Mouse (Mus musculus) adrenal gland (tissue): ENCODE data around the gene Ttc39a.

Experiments used
- intact Hi-C: fragments of 180-260 bp; cut with DNase I; formaldehyde crosslinking; loops from one replicate; pipeline ENCODE4 v1.15.1; 2025

Ttc39a gene

DNA sequence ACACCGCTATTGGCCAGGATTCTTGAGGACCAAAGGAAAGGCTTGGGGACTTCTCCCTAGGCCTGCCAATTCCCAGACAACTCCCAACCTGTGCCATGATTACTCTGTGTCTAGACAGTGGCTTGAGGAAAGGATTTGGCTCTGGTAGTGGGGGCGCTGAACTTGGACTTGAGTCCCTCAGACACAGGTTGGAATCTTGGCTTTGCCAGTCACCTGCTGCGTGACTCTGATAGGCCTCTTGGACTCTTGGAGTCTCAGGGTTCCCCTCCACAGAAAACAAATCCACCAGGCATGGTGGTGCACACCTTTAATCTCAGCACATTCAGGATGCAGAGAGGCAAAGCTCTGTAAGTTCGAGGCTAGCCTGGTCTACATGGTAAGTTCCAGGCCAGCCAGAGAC lies 13.1 kb downstream of the Ttc39a start:
- intact Hi-C loops, result no loop called here

DNA sequence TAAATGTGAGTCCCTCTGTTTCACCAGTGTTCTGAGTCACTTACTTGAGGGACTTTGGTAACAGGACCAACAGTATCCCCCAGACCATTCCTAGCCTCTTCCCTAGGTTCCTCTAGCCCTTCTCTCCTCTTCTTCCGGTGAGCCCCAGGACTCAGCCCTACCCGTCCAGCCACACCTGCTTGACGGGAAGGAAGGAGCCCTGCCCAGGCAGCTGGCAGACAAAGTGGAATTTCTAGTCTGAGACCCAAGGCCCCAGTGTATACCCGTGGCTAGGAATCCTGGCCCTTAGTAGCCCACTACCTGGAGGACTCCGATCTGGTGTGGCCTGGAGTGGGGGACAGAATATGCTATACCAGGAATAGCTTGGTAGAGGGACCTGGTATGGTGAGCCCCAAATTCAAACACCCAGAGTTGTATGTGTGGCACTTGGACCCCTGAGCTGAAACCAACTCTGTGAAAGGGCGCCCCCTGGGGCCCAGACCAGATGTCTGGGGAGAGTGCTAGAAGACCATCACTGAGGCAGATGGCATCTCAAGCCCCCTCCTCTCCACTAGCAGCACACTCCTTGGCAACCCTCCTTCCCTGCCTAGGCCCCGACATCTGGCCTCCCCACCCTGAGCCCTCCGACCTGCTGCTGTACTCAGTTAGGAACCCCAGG lies 13.8 kb downstream of the Ttc39a start:
- intact Hi-C loops, result no loop called here

DNA sequence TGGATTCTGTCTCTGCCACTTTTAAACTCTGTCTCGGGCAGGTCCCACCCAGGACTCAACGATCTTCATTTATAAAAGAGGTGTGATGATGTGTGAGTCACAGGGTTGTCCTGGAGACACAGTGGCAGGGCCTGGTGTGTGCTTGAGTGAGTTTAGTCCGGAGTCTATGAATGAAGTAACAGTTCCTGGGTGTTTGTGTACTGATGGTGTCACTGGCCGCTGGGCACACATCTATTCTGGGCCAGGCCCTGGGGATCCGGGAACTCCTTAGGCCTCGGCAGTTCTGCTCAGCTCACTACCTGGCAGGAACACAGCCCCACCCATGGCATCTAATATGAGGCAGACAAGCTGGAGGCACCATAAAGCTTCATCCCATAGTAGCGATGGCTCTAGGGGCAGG lies 15.2 kb downstream of the Ttc39a start:
- intact Hi-C loops, result no loop called here

DNA sequence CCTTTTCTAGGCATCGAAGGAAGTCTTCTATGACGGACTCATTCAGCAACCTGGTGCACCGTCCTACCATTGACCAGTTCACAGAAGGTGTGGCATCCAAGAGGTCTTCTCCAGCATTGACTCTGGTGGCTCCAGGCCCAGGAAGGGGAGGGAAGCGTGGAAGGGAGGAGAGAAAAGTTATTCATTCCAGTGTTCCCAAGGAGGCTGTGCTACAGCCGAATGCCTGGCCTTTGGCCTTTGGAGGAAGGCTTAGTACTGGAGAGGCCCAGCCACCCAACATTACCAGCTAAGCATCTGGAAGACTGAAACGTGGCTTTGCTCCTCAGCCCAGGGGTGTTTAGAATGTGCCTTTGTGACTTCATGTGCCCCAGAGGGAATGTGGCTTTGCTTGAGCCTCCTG lies 16.0 kb downstream of the Ttc39a start:
- intact Hi-C loops, result no loop called here

DNA sequence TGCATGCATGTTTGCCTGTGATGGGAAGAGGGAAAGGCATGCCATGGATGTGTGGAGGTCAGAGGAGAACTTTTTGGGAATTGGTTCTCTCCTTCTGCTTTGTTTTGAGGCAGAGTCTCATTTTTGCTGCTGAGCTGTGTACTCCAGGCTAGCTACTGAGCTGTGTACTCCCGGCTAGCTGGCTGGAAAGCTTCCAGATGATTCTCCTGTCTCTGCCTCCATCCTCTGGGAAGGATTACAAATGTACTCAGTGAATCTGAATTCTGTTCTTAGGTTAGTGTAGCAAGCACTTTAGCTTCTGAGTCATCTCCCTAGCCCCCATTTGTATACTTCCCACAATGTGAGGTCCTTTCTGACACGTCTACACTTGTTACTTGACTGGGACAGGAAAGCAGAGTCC lies 17.0 kb downstream of the Ttc39a start:
- intact Hi-C loops, result no loop called here

DNA sequence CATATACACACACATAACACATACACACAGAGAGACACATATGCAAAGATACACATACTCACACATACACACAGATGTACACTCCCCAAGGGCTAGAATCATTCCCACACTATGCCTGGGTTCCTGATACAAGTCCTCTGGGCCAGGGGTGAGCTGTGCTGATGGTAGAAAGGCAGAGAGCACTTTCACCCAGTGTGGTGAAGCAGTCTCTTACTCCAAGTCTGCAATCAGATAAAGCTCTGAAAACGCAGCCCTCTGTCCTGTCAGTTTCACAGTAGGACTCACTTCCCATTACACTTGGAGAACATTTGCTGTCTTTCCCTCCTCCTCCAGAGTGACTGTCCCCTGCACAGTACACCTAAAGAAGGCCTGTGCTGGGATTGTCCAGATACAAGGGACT lies 20.6 kb downstream of the Ttc39a start:
- intact Hi-C loops, result no loop called here

DNA sequence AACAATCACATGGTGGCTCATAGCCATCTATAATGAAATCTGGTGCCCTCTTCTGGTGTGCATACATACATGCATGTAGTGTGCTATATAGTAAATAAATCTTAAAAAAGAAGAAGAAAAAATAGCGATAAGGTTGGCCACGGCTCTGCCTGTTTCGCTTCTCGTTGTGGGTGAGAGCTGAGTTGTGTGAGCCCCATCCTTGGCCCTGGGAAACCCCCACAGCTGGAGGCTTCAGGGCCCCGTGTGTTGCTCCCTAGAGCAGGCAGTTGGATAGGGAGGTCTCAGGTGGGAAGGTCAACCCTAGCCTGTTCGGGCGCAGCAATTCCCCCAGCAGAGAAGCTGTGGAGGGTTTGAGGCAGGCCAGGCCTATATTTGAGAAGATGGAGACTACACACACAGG lies 23.8 kb downstream of the Ttc39a start:
- intact Hi-C loops, result loop anchor here (10.0 kb wide), 1 partner anchor 275 kb away; no protein-coding TSS in a partner anchor

DNA sequence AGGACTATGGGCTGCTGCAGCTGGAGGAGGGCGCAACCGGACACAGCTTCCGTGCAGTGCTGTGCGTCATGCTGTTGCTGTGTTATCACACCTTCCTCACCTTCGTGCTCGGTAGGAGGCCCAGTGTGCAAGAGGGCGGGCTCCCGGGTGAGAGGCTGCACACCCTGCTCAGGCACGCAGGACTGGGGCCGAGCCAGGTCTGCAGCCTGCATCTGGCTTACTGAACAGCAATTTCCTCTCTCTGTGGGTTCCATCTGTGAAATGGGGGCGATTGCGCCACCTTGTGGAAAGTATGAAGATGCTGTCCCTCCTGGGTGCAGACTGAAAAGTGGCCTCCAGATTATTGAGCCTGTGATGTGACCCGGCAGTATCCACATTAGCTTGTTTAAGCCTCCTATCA lies 24.4 kb downstream of the Ttc39a start:
- intact Hi-C loops, result loop anchor here (10.0 kb wide), 1 partner anchor 274 kb away; no protein-coding TSS in a partner anchor

DNA sequence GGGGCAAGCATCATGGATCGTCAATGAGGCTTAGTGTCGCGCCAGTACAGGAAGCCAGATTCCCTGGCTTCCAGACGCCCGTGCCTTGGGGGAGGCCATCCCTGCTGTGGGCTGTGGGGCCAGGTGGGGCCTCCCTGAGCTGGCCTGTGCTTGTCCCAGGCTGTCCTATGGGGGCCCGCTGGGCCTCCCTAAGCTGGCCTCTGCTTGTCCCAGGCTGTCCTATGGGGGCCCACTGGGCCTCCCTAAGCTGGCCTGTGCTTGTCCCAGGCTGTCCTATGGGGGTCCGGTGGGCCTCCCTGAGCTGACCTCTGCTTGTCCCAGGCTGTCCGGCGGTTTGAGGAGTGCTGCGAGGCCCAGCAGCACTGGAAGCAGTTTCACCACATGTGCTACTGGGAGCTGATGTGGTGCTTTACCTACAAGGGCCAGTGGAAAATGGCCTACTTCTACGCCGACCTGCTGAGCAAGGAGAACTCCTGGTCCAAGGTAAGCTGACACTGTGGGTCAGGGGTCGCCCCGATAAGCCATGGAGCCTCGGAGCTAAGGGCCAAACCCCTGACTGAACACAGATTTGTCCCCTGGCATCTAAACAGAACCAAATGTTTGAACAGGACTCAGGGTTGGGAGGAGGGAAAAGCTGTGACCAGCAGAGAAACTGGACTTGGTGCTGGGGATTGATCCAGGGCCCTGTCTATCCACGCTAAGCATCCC lies 26.4 kb downstream of the Ttc39a start:
- intact Hi-C loops, result loop anchor here (10.0 kb wide), 1 partner anchor 272 kb away; no protein-coding TSS in a partner anchor

DNA sequence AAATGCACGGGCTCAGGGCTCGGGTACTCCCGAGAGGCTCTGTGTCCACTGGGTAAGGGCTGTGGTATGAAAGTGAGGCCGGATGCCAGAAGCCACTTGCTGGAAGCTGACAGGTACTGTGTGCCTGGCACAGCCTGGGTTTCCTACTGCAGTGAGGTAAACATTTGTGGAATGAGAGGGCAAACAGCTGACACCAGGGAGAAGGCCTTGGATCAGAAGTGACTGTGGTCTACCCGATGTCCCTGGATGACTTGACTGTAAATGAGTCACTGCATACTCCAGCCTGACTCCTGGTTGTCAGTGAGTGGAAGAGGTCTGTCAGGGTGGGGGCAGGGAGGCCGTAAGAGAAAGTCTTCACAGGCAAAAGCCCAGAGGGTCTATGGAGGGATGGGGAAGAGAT lies 27.2 kb downstream of the Ttc39a start:
- intact Hi-C loops, result loop anchor here (10.0 kb wide), 1 partner anchor 271 kb away; no protein-coding TSS in a partner anchor

DNA sequence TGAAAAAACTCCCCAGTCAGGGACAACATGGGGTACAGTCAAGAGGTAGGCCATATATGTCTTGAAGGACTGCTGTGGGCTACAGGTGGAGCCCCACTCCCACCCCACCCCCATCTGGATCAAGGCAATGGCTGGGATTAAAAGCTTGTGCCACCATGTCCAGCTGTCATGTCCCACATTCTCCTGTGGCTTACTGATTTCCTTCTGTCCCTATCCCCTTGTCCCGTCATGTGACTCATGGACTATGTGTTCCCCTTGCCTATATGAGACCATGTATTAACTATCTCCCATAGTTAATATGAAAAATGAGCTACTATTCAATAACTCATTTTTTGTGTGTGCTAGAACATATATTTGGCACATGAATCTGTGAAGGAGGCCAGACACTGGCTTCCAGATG lies 27.8 kb downstream of the Ttc39a start:
- intact Hi-C loops, result loop anchor here (10.0 kb wide), 1 partner anchor 271 kb away; no protein-coding TSS in a partner anchor

DNA sequence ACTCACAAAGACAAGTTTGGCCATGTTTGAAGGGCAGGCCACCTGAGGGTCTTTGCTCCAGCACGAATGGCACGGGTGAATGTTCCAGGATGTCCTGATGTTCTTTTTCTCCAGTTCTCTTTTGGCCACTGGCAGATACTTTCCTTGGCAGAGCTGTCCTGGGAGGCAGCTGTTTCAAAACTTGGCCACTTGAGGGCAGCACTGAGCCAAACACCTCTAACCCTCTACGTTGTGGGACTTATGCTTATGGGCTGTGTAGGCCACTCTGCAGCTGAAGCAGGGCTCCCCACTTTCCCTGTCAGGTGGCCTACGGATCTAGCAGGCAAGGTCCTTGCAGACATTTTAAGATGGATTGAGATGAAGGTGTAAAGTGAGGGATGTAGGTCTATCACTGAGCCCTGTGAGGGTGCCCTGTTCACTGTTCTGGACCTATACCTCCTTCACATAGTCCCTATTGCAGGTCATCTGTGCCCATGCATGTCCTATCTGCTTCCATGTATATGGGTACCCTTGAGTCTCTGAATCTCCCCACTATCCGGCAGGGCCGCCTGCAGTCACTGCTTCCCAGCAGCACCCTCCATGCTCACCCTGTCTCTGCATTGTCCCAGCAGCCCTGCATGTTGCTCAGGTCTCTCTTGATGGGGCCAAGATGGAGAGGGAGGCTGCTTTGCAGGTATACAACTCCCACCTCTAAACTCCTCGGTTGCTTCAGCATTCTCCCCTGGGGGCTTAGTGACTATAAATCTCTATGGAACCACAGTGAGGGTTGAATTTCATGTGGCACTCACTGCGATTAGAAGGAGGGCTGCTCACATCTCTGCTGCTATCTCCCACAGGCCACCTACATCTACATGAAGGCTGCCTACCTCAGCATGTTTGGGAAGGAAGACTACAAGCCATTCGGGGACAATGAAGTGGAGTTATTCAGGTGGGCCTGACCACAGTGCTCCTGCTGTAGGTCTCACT lies 31.8 kb downstream of the Ttc39a start:
- intact Hi-C loops, result loop anchor here (5.0 to 10.0 kb wide), 2 partner anchors 39 to 267 kb away; no protein-coding TSS in a partner anchor

DNA sequence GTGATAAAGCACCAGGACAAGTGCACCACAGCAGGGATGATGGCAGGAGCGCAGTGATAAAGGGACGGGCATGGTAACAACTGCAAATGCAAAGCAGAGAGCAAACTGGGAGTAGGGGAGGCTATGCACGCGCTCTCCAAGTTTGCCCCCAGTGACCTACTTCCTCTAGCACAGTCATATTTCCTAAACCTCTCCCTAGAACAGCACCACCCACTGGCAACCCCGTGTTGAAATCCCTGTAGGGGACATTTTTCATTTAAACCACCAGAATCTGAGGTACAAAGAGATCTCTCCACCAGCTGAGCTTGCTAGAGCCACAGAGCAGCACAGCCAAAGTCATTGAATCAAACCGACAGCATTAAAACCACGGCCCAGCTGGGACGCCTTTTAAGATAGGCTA lies 32.7 kb downstream of the Ttc39a start:
- intact Hi-C loops, result loop anchor here (5.0 to 10.0 kb wide), 2 partner anchors 38 to 266 kb away; no protein-coding TSS in a partner anchor

DNA sequence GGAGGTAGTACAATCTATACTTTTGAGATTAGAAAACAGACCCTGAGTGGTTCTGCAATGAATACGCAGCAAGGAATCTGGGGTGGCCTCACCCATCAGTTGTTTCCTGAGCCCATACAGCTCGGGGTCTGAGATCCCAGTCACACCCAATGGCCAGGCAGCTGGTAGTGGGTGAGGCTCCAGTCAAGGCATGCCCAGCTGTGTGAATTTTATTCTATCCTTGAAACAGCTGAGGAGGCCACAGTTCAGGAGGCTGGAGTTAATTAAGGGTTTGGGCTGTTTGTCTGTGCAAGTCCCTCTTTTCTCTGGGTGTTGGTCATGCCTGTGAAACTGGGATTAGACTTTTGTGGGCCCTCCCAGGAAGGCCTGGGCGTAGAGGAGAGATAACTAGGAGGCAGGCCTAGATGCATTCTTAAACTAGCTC lies 33.4 kb downstream of the Ttc39a start:
- intact Hi-C loops, result loop anchor here (5.0 to 10.0 kb wide), 3 partner anchors 37 to 265 kb away; no protein-coding TSS in a partner anchor

DNA sequence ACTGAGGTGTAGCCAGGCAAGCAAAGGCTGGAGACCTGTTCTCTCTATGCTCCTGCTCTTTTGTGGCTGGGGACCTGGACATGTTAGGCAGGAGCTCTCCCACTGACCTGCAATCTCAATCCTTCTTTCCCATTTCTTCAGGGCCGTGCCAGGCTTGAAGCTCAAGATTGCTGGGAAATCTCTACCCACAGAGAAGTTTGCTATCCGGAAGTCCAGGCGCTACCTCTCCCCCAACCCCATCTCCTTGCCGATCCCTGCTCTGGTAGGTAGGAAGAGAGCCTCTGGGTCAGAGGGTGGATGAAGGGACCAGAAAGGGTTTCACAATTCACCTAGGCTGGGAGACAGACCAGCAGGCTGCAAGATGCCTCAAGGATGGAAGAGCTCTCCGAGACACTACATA lies 34.0 kb downstream of the Ttc39a start:
- intact Hi-C loops, result loop anchor here (5.0 kb wide), 1 partner anchor 57 kb away; no protein-coding TSS in a partner anchor

DNA sequence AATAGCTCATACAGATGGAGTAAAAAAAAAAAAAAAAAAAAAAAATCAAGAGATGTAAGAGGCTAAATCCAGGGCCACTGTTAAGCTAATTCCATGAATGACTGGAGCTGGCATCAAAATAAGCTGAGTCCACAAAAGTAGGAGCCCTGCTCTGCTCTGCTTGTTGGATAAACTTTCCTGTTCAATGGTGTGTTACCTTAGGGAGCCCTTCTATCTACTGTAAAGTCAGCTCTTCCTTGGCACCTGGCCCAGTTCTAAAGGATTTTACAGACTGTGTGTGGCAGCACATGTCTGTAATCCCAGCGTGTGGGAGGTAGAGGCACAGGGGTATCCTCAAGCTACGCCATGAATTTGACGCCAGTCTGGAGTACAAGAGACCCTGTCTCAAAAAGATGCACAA lies 34.6 kb downstream of the Ttc39a start:
- intact Hi-C loops, result loop anchor here (5.0 kb wide), 1 partner anchor 56 kb away; no protein-coding TSS in a partner anchor

DNA sequence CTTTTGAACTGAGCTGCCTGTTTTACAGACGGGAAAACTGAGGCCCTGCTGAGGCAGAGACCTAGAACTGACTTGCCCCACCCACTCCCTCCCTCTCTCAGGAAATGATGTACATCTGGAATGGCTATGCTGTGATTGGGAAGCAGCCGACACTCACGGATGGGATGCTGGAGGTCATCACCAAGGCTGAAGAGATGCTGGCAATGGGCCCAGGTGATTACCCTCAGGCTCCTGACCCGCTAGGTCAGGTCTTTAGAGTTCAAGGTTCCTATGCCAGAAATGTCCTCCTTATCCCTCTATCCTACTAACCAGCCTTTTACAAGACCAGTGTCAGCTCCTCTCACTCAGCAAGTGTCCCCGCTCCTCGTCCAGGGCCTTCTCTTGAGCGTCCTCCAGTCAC lies 35.7 kb downstream of the Ttc39a start:
- intact Hi-C loops, result loop anchor here (5.0 kb wide), 1 partner anchor 55 kb away; no protein-coding TSS in a partner anchor

DNA sequence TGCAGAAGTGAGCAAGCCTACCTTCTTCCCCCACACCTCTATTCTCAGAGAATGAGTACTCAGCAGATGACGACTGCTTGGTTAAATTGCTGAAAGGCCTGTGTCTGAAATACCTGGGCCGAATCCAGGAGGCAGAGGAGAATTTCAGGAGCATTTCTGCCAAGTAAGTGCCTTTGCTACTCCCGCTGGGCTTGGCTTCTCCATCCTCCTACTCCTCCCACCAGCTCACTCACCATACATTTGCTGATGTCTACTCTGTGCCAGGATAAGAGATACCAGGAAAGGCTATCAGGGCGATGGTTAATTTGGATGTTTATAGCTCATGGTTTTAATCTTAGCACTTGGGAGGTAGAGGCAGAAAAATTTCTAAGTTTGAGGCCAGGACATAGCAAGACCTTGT lies 36.2 kb downstream of the Ttc39a start:
- intact Hi-C loops, result loop anchor here (5.0 kb wide), 1 partner anchor 55 kb away; no protein-coding TSS in a partner anchor

DNA sequence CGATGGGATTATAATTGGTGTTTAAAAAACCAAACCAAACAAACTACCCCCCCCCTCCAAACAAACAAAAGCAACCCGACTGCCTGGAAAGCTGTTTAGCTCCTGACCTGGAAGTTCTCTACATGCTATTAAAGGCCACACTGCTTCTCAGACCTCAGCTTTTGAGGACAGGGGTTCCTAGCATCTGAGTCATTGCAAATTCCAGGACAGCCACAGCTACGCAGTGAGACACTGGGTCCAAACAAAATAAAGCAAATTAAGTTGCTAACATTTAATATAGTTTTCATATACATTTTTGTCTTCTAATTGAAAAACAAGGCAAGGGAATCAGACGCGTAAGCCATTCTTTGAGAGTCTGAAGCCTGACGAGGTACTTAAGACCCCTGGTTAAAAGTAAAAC lies 38.0 kb downstream of the Ttc39a start:
- intact Hi-C loops, result loop anchor here (5.0 kb wide), 1 partner anchor 53 kb away; no protein-coding TSS in a partner anchor

DNA sequence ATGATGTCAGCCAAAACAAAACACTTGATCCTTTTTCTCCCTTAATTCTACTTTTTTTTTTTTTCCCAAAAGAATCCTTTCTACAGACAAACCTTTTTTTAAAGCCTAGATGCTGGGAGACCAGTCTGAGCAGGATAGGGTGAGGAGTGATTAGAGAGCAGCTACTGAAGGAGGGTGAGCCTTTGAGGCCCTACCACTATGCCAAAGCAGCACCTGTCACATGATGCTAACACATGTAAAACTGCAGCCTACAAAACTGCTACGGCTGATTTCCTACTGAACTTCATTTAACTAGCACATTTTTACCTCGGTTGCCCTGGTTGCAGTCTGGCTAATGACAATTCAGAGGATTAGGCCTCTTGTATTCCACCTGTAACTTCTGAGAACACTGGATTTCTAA lies 38.5 kb downstream of the Ttc39a start:
- intact Hi-C loops, result loop anchor here (5.0 kb wide), 1 partner anchor 52 kb away; no protein-coding TSS in a partner anchor

DNA sequence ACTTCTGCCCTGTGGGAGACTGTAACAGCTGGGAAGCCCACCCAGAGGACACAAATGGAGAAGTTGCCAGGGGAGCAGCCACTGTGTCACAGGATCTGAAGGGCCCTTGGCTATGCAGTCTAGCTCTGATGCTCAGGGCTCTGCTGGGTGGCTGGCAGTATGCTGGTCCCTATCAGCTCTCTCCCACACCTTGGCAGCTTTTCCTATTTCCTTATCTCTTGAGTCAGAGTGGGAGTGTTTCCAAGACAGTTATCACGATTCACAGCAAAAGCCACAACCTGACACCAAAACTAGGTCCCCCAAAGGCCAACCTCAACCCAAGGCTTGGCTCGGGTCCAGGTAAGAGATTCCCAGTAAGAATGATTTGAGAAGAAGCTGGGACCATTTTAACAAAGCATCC lies 39.0 kb downstream of the Ttc39a start:
- intact Hi-C loops, result no loop called here
